Mouse (Mus musculus) lung, postnatal 0 days (tissue): ENCODE data around the gene Sipa1l2.

Experiments
- CTCF ChIP-seq: IDR thresholded peaks from 2 replicates; pipeline ENCODE4 v1.5.1; 2016; ENCODE audit warnings: antibody characterized with exemption, mild to moderate bottlenecking
- EP300 ChIP-seq: IDR thresholded peaks from 2 replicates; pipeline ENCODE4 v1.6.1; 2016; ENCODE audit warnings: antibody characterized with exemption, mild to moderate bottlenecking, control low read depth

- TF ChIP-seq CTCF (no peak), EP300 (no peak)
Measured at GRCm38 (mm10) chr8:125607714-125608223, 38.2 kb upstream of the Sipa1l2 start.
